Mouse (Mus musculus) urinary bladder, adult 18-20 months (tissue): ENCODE measurements around the gene Siah1a.

Experiments
- DNase-seq, 2 experiments: peaks; one replicate each; pipeline ENCODE4 v3.0.0; 2022; ENCODE audit warnings: low spot score in 2 of 2, mixed read lengths in 2 of 2

Siah1a gene

GRCm38 (mm10) chr8:86702453-86702852, 43.3 kb downstream of the Siah1a start:
- DNase-seq, result no peak

GRCm38 (mm10) chr8:86699471-86699870, 46.3 kb downstream of the Siah1a start:
- DNase-seq, result no peak

- DNase-seq, result no peak
These were observed 46.8 kb downstream of the Siah1a start for GRCm38 (mm10) chr8:86698811-86699421.

GRCm38 (mm10) chr8:86695703-86696102, 50.0 kb downstream of the Siah1a start:
- DNase-seq, result no peak

- no peak for DNase-seq
These were observed 51.7 kb downstream of the Siah1a start for GRCm38 (mm10) chr8:86694011-86694410.

GRCm38 (mm10) chr8:86692107-86692506, 53.6 kb downstream of the Siah1a start:
- no peak for DNase-seq

- DNase-seq, result no peak
These were observed 59.1 kb downstream of the Siah1a start for GRCm38 (mm10) chr8:86686629-86687028.
